Mouse (Mus musculus) heart, postnatal 0 days (tissue): Measurements from ENCODE around the gene Arpc2. TPM values are rescaled to one million over a fixed set of nuclear protein-coding genes. Genes with fewer than 3 reads are reported as not detected.

Source experiments
- ATAC-seq: fragments of 200-750 bp; cut with Nextera tagmentation; 2 replicates; pipeline ENCODE4 v1.8.0; 2017; ENCODE audit warnings: low read depth, moderate number of reproducible peaks, moderate library complexity; ENCODE audit not compliant: insufficient read depth
- DNase-seq: peaks from one replicate; pipeline ENCODE4 v3.0.0-alpha.2; 2016; ENCODE audit warnings: low spot score
- H3K27ac ChIP-seq: fragments of 300-500 bp; sonication (generic); 2 replicates; pipeline ENCODE4 v1.5.1; 2014; ENCODE audit warnings: low read depth, mild to moderate bottlenecking
- H3K27me3 ChIP-seq: fragments of 300-500 bp; sonication (generic); 2 replicates; pipeline ENCODE4 v1.6.1; 2014; ENCODE audit warnings: low read length, mixed read lengths; ENCODE audit not compliant: control insufficient read depth, insufficient read depth
- H3K36me3 ChIP-seq: fragments of 300-500 bp; sonication (generic); replicated peaks from 2 replicates; pipeline ENCODE4 v1.6.1; 2014; ENCODE audit warnings: low read length, mixed read lengths; ENCODE audit not compliant: control insufficient read depth, insufficient read depth
- H3K4me1 ChIP-seq: fragments of 300-500 bp; sonication (generic); 2 replicates; pipeline ENCODE4 v1.6.1; 2014; ENCODE audit warnings: antibody characterized with exemption; ENCODE audit not compliant: control insufficient read depth, insufficient read depth
- H3K4me2 ChIP-seq: fragments of 300-500 bp; sonication (generic); 2 replicates; pipeline ENCODE4 v1.6.1; 2014; ENCODE audit warnings: low read depth, mild to moderate bottlenecking, low read length, moderate library complexity
- H3K4me3 ChIP-seq: fragments of 300-500 bp; sonication (generic); 2 replicates; pipeline ENCODE4 v1.5.1; 2014; ENCODE audit warnings: low read depth, low read length
- H3K9ac ChIP-seq: fragments of 300-500 bp; sonication (generic); replicated peaks from 2 replicates; pipeline ENCODE4 v1.6.1; 2014; ENCODE audit warnings: low read depth, low read length, mixed read lengths
- H3K9me3 ChIP-seq: fragments of 300-500 bp; sonication (generic); replicated peaks from 2 replicates; pipeline ENCODE4 v1.6.1; 2016; ENCODE audit warnings: low read length; ENCODE audit not compliant: control insufficient read depth
- CTCF ChIP-seq: IDR thresholded peaks from 2 replicates; pipeline ENCODE4 v1.5.1; 2016; ENCODE audit warnings: antibody characterized with exemption, control low read depth, low read depth
- EP300 ChIP-seq: IDR thresholded peaks from 2 replicates; pipeline ENCODE4 v1.6.1; 2016; ENCODE audit warnings: antibody characterized with exemption, low read depth
- WGBS: fragments of 180-500 bp; shearing (Covaris S2); extraction: QIAGEN DNeasy Blood & Tissue Kit; methylation state at CpG from one replicate; pipeline ENCODE4 v1.1.7; 2014; 5-methylcytosine and 5-hydroxymethylcytosine counted together
- polyA plus RNA-seq: library from polyadenylated mRNA; unstranded; fragments of >200 nt; fragmentation: Nextera tagmentation; extraction: Ambion mirVana; gene quantifications from 2 replicates; pipeline ENCODE4 v1.2.1, GENCODE M21; 2015
- total RNA-seq: library from RNA; depleted of rRNA; stranded (reverse); fragments of >200 nt; gene quantifications from 2 replicates; pipeline ENCODE4 v1.2.3, GENCODE M21; 2014; ENCODE audit warnings: low replicate concordance

The Arpc2 gene
- total and polyA plus RNA-seq, 2 experiments from 2014 or later: 149 to 374 TPM

GRCm38 (mm10) chr1:74239162-74239561 lies 3.3 kb downstream of the Arpc2 start:
- H3K4me3 ChIP-seq: peak overlapping the region; percentile 95
- peaks cover 49% of the 10 kb centered on the region for H3K4me1 ChIP-seq
- H3K27me3 ChIP-seq: no peaks in the 10 kb centered on the region
- peak overlapping the region; percentile 77 for H3K4me2 ChIP-seq
- H3K36me3 ChIP-seq: no peaks in the 10 kb centered on the region
- DNase-seq (peak; percentile 13), ATAC-seq (no peak)
- TF ChIP-seq CTCF (no peak), EP300 (no peak)
- H3K27ac ChIP-seq: peak overlapping the region; percentile 85
- WGBS: 7% methylated on average over 7 of the region's 7 CpGs
- H3K9me3 ChIP-seq: no peaks in the 10 kb centered on the region
- H3K9ac ChIP-seq: peak overlapping the region; percentile 42; the same call in 1 of the 2 replicates

- no peak for ATAC-seq
- Histone ChIP-seq H3K4me1 (peaks cover 54% of the 10 kb centered on the region), H3K9ac (peak overlapping the region; percentile 42; the same call in 1 of the 2 replicates), H3K4me3 (peak overlapping the region; percentile 95), H3K4me2 (peak overlapping the region; percentile 77), H3K9me3 (no peaks in the 10 kb centered on the region), H3K27me3 (no peaks in the 10 kb centered on the region), H3K27ac (peak overlapping the region; percentile 85), H3K36me3 (no peaks in the 10 kb centered on the region)
- TF ChIP-seq EP300: no peak
- no peak for TF ChIP-seq CTCF
- 5% methylated on average over 11 of the region's 11 CpGs for WGBS
- DNase-seq: peak; percentile 28
These were observed 3.7 kb downstream of the Arpc2 start for GRCm38 (mm10) chr1:74239618-74240017.

- peak overlapping the region; percentile 77 for H3K4me2 ChIP-seq
- WGBS: 6% methylated on average over 6 of the region's 6 CpGs
- DNase-seq (peak; percentile 80), ATAC-seq (no peak)
- no peaks in the 10 kb centered on the region for H3K9me3 ChIP-seq
- H3K27me3 ChIP-seq: no peaks in the 10 kb centered on the region
- TF ChIP-seq EP300: no peak
- no peak for TF ChIP-seq CTCF
- H3K9ac ChIP-seq: peak overlapping the region; percentile 44
- H3K27ac ChIP-seq: peak overlapping the region; percentile 85
- H3K4me3 ChIP-seq: peak overlapping the region; percentile 95; the same call in 1 of the 2 replicates
- H3K36me3 ChIP-seq: no peaks in the 10 kb centered on the region
- peaks cover 60% of the 10 kb centered on the region for H3K4me1 ChIP-seq
These were observed 4.4 kb downstream of the Arpc2 start for GRCm38 (mm10) chr1:74240311-74240710.

GRCm38 (mm10) chr1:74240832-74241231 lies 4.9 kb downstream of the Arpc2 start:
- peak overlapping the region; percentile 85 for H3K27ac ChIP-seq
- H3K4me1 ChIP-seq: peaks cover 61% of the 10 kb centered on the region
- 25% methylated on average over 4 of the region's 4 CpGs for WGBS
- no peaks in the 10 kb centered on the region for H3K9me3 ChIP-seq
- ATAC-seq (no peak), DNase-seq (peak; percentile 27)
- peak overlapping the region; percentile 77 for H3K4me2 ChIP-seq
- peak overlapping the region; percentile 44 for H3K9ac ChIP-seq
- no peak overlapping the region for H3K4me3 ChIP-seq
- no peaks in the 10 kb centered on the region for H3K27me3 ChIP-seq
- H3K36me3 ChIP-seq: no peaks in the 10 kb centered on the region
- no peak for TF ChIP-seq CTCF
- no peak for TF ChIP-seq EP300

GRCm38 (mm10) chr1:74245525-74245924 lies 9.6 kb downstream of the Arpc2 start:
- Histone ChIP-seq H3K4me1 (peaks cover 55% of the 10 kb centered on the region), H3K9me3 (no peaks in the 10 kb centered on the region), H3K4me3 (no peak overlapping the region), H3K27me3 (no peaks in the 10 kb centered on the region), H3K9ac (no peak overlapping the region), H3K27ac (0 out of 2 replicates have a peak overlapping the region, but pooled peaks have one; percentile 15), H3K4me2 (no peak overlapping the region), H3K36me3 (peaks cover 16% of the 10 kb centered on the region)
- DNase-seq (no peak), ATAC-seq (no peak)
- 69% methylated on average over 2 of the region's 2 CpGs for WGBS
- TF ChIP-seq EP300 (no peak), CTCF (no peak)

- Histone ChIP-seq H3K27ac (peak overlapping the region; percentile 87), H3K4me1 (peaks cover 39% of the 10 kb centered on the region), H3K4me3 (no peak overlapping the region), H3K9me3 (no peaks in the 10 kb centered on the region), H3K4me2 (peak overlapping the region; percentile 10; the same call in 1 of the 2 replicates), H3K9ac (no peak overlapping the region), H3K36me3 (peaks cover 46% of the 10 kb centered on the region), H3K27me3 (no peaks in the 10 kb centered on the region)
- 27% methylated on average over 1 of the region's 1 CpGs for WGBS
- TF ChIP-seq CTCF (no peak), EP300 (no peak)
- DNase-seq (peak; percentile 80), ATAC-seq (peak; percentile 78)
These were observed 12.9 kb downstream of the Arpc2 start for GRCm38 (mm10) chr1:74248799-74249198.
